Mouse (Mus musculus) stomach, embryonic 16.5 days (tissue): ENCODE measurements around the gene Tdo2. TPM values are rescaled to one million over a fixed set of nuclear protein-coding genes. Genes with fewer than 3 reads are reported as not detected.
A peak's percentile ranks its signal among the peaks of the same experiment; 100 is the strongest.

Experiments
- ATAC-seq: fragments of 200-750 bp; cut with Nextera tagmentation; 2 replicates; pipeline ENCODE4 v1.8.0; 2017; ENCODE audit warnings: moderate number of reproducible peaks, moderate TSS enrichment; ENCODE audit not compliant: insufficient read depth, low FRiP score
- H3K27ac ChIP-seq: fragments of 300-500 bp; sonication (generic); 2 replicates; pipeline ENCODE4 v1.5.1; 2014; ENCODE audit warnings: low read length
- H3K27me3 ChIP-seq: fragments of 300-500 bp; sonication (generic); 2 replicates; pipeline ENCODE4 v1.6.1; 2014; ENCODE audit warnings: low read length, control low read depth, mixed read lengths; ENCODE audit not compliant: control insufficient read depth, insufficient read depth
- H3K36me3 ChIP-seq: fragments of 300-500 bp; sonication (generic); 2 replicates; pipeline ENCODE4 v1.6.1; 2014; ENCODE audit warnings: low read length; ENCODE audit not compliant: control insufficient read depth, insufficient read depth
- H3K4me1 ChIP-seq: fragments of 300-500 bp; sonication (generic); 2 replicates; pipeline ENCODE4 v1.6.1; 2014; ENCODE audit warnings: low read length, control low read depth, mixed read lengths; ENCODE audit not compliant: control insufficient read depth, insufficient read depth
- H3K4me2 ChIP-seq: fragments of 300-500 bp; sonication (generic); 2 replicates; pipeline ENCODE4 v1.6.1; 2014; ENCODE audit warnings: low read depth, low read length, mixed read lengths
- H3K4me3 ChIP-seq: fragments of 300-500 bp; sonication (generic); replicated peaks from 2 replicates; pipeline ENCODE4 v1.5.1; 2014; ENCODE audit warnings: mild to moderate bottlenecking, low read length
- H3K9ac ChIP-seq: fragments of 300-500 bp; sonication (generic); 2 replicates; pipeline ENCODE4 v1.6.1; 2014; ENCODE audit warnings: low read length
- H3K9me3 ChIP-seq: fragments of 300-500 bp; sonication (generic); replicated peaks from 2 replicates; pipeline ENCODE4 v1.6.1; 2016; ENCODE audit warnings: low read length, control low read depth; ENCODE audit not compliant: control insufficient read depth
- WGBS: fragments of 180-500 bp; shearing (Covaris S2); extraction: QIAGEN DNeasy Blood & Tissue Kit; methylation state at CpG from one replicate; pipeline ENCODE4 v1.1.7; 2014; 5-methylcytosine and 5-hydroxymethylcytosine counted together
- polyA plus RNA-seq: library from polyadenylated mRNA; unstranded; fragments of >200 nt; fragmentation: Nextera tagmentation; extraction: Ambion mirVana; gene quantifications from 2 replicates; pipeline ENCODE4 v1.2.1, GENCODE M21; 2015

The Tdo2 gene
- polyA plus RNA-seq, 1 experiment from 2014 or later, result 0.41 TPM

DNA sequence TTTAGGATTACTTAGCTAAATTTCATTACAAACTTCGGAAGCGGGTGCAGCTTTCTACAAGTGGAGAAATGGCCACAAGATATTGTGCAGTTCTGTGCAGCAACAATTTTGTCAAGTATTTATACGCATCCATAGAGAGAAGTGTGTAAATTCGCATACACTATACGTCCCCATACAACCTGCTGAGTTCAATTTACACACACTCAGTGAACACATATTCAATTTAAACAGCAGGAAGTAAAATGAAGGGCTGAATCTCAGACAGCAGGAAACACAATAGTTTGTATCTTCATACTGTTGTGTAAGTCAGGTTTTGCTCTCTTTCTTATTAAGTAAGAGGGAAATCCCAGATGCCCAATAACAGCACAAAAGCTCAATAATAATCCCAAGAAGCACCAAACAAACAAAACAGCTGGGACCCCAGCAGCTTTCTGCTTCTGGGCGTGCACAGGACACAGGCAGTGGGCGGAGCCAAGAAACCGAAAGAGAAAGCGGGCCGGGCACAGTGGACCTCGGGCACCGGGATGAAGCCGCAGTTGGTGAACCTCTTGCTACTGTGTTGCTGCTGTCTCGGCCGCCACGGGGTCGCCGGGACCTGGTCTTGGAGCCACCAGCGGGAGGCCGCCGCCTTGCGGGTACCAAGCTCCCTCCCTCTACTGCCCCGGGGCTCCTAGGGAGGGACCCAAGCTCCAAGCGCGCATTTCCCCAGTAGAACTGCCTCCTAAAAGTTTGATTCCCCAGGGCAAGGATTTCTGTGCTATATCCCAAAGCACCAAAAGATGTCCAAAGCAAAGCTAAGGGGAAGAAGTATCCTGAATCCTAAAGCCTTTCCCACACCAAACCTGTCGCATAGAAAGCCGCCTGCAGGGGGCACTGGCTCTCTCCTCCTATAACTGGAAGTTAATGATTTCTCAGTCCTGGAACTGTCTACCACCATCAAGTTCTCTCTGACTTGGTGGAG lies 43.6 kb downstream of the Tdo2 start, which contains the start of gene Ctso:
Ctso (plus strand) TSS at position 461 of the 961 bp plus-strand sequence.
- 13% methylated on average over 27 of the region's 27 CpGs for WGBS
- ATAC-seq, result peak; percentile 94
- Histone ChIP-seq H3K4me3 (peak within 1 kb of the TSS; percentile 98), H3K36me3 (no peaks in the 10 kb centered on the region), H3K27ac (peak within 1 kb of the TSS; percentile 92), H3K9me3 (no peaks in the 10 kb centered on the region), H3K4me2 (peak within 1 kb of the TSS; percentile 51), H3K9ac (peak within 1 kb of the TSS; percentile 95), H3K4me1 (no peaks in the 10 kb centered on the region), H3K27me3 (no peaks in the 10 kb centered on the region)

DNA sequence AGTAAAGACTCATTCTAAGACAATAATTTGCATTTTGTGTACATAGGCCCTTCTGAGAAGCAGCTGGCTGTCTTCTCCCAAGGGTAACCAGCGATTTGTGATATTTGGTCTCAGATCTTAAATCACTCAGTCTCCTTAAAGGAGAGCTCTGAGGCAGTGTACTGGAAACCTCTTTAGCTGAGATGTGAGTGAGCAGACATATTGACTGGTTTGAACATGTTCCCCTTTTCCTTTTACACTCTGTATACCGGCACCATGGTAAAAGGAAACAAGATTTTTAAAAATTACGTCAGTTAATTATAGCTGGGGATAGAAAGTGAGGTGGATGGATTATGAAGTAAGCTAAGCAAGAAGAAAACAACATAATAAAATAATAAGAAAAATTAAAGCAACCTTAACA lies 44.3 kb downstream of the Tdo2 start:
- no peaks in the 10 kb centered on the region for H3K4me1 ChIP-seq
- H3K36me3 ChIP-seq, result no peaks in the 10 kb centered on the region
- no peak overlapping the region for H3K9ac ChIP-seq
- WGBS, result 72% methylated on average over 3 of the region's 3 CpGs
- H3K4me3 ChIP-seq, result no peak overlapping the region
- no peaks in the 10 kb centered on the region for H3K27me3 ChIP-seq
- no peak overlapping the region for H3K4me2 ChIP-seq
- no peak for ATAC-seq
- no peak overlapping the region for H3K27ac ChIP-seq
- no peaks in the 10 kb centered on the region for H3K9me3 ChIP-seq

DNA sequence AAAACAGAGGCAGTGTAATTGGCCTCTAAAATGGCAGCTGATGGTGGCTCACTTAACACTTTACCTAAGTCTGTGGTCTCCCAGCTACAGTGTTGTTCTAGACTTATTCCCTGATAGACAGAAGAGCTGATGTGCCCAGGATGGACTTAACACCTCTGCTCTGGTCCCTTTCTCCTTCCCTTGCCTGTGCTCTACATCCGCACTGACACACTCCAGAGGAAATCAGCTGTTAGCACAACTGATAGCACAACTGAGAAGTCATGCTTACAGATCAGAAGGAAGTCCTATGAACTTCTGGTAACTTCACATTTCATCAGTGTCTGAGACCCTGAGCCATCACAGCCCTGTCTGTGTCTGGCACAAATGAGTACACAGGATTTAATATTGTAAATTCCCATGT lies 46.9 kb downstream of the Tdo2 start:
- no peaks in the 10 kb centered on the region for H3K36me3 ChIP-seq
- no peak overlapping the region for H3K9ac ChIP-seq
- H3K27me3 ChIP-seq, result no peaks in the 10 kb centered on the region
- 83% methylated on average over 1 of the region's 1 CpGs for WGBS
- no peaks in the 10 kb centered on the region for H3K4me1 ChIP-seq
- no peaks in the 10 kb centered on the region for H3K9me3 ChIP-seq
- no peak for ATAC-seq
- no peak overlapping the region for H3K27ac ChIP-seq
- no peak overlapping the region for H3K4me3 ChIP-seq
- H3K4me2 ChIP-seq, result no peak overlapping the region

DNA sequence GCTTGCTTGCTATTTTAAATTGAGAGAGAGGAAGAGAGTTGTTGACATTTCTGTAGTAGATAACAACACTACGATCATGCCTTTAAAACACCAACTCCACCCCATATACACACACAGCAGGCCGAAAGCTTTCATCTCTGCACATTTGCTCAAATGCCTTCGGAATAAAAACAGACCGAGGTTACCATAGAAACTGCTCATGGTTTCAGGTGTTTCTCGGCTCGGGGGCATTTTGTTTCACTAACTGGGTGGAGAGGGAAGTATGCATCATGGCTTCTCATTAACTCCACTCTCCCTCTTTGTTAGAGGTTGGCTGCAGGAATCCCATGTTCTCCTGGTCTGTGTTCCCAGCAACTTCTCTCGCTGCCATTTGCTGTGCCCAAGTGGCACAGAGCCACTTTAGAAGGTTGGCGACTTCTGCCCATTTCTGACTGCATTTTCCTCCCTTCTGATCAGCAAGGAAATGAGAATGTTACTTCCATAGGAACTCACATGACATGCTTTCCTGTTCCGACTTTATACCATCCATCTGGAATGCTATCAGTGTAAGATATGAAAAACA lies 49.2 kb downstream of the Tdo2 start:
- no peak overlapping the region for H3K27ac ChIP-seq
- no peak overlapping the region for H3K4me3 ChIP-seq
- no peaks in the 10 kb centered on the region; the same call in 1 of the 2 replicates for H3K4me1 ChIP-seq
- H3K9me3 ChIP-seq, result no peaks in the 10 kb centered on the region
- WGBS, result 44% methylated on average over 9 of the region's 9 CpGs
- no peaks in the 10 kb centered on the region for H3K27me3 ChIP-seq
- H3K4me2 ChIP-seq, result no peak overlapping the region
- ATAC-seq, result no peak; the same call in 1 of the 2 replicates
- no peaks in the 10 kb centered on the region for H3K36me3 ChIP-seq
- no peak overlapping the region for H3K9ac ChIP-seq

DNA sequence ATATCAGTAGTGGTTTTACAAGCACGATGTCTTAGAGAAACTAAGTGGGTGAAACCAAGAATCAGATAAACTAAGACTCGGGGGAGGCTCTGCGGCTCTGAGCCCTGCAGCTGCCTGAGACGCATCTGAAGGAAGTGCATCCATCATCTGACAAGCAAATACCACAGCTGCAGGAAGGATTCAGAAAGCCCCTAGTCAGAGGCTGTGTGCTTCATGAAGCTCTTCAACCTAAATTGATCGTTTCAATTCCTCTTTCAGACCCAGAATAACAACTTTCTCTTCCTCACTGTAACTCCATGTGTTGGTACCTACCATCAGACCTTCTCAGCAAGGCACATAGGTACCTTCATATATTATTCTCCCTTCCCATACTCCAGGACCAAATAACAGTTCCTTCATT lies 50.1 kb downstream of the Tdo2 start:
- Histone ChIP-seq H3K9me3 (no peaks in the 10 kb centered on the region), H3K4me1 (no peaks in the 10 kb centered on the region; the same call in 1 of the 2 replicates), H3K4me3 (no peak overlapping the region), H3K27me3 (no peaks in the 10 kb centered on the region), H3K4me2 (no peak overlapping the region), H3K27ac (no peak overlapping the region), H3K36me3 (no peaks in the 10 kb centered on the region), H3K9ac (no peak overlapping the region)
- no peak for ATAC-seq
- 9% methylated on average over 5 of the region's 5 CpGs for WGBS

DNA sequence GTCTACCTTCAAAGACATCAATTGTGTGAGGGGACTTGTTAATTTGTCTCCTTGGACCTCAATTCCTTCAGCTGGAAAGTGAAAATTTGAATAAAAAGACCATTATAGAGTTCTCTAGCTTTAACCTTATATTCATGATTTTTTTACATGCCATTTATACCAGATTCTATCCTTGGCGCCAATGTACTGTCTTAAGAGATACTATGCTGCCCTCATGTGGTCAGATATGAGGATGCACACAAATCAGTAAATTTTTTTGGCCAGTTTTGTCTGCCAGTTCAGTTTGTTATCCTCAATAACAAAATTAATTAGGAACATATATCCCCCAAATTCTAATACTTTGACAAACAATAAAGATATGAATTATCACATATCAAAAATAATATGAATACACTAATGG lies 51.1 kb downstream of the Tdo2 start:
- 5% methylated on average over 1 of the region's 1 CpGs for WGBS
- no peaks in the 10 kb centered on the region for H3K36me3 ChIP-seq
- no peak overlapping the region for H3K4me3 ChIP-seq
- H3K4me1 ChIP-seq, result no peaks in the 10 kb centered on the region; the same call in 1 of the 2 replicates
- no peak for ATAC-seq
- no peaks in the 10 kb centered on the region for H3K9me3 ChIP-seq
- H3K9ac ChIP-seq, result no peak overlapping the region
- no peak overlapping the region for H3K4me2 ChIP-seq
- no peak overlapping the region for H3K27ac ChIP-seq
- H3K27me3 ChIP-seq, result no peaks in the 10 kb centered on the region

DNA sequence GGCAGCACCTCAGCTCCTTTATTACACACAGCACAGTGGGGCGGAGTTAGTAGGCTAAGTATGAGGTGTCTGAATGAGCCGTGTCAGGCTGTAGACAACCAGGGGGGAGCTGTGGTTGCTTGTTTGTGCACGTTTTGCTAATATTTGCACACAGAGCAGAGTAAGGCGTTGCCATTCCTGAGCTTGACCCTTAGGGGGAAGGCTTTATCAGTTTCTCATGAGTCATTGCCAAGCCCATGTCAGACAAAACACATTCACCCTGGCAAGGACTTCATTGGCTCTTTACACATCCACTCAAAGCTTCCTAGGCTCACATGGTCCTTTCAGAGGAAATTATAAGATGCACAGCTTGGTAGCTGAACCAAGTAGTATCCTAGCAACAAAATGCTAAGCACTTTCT lies 53.1 kb downstream of the Tdo2 start:
- no peak overlapping the region for H3K9ac ChIP-seq
- peak; percentile 98 for ATAC-seq
- H3K4me3 ChIP-seq, result no peak overlapping the region
- no peaks in the 10 kb centered on the region for H3K36me3 ChIP-seq
- no peak overlapping the region for H3K4me2 ChIP-seq
- no peaks in the 10 kb centered on the region for H3K9me3 ChIP-seq
- 47% methylated on average over 4 of the region's 4 CpGs for WGBS
- H3K4me1 ChIP-seq, result no peaks in the 10 kb centered on the region; the same call in 1 of the 2 replicates
- no peaks in the 10 kb centered on the region for H3K27me3 ChIP-seq
- H3K27ac ChIP-seq, result peak overlapping the region; percentile 62; the same call in 1 of the 2 replicates

DNA sequence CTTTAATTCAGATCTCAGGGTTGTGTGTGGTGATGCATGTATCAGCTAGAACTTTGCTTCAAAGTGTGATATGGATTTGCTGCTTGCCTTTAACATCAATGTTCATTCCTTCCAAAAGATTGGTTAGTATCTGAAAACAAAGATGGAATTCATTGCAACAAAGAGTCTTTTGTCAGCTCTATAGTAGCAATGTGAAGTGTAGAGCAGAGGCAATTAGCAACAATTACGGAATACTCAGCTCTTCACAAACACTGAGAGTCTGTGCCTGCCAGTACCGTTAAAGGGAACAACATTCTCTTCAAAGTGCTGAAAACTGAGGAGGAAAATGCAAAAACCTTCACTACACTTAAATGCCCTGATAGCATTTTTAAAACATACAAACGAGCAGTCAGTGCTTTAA lies 56.3 kb downstream of the Tdo2 start:
- WGBS, result 65% methylated on average over 3 of the region's 3 CpGs
- H3K27ac ChIP-seq, result no peak overlapping the region
- no peak overlapping the region for H3K4me3 ChIP-seq
- ATAC-seq, result no peak
- no peaks in the 10 kb centered on the region for H3K9me3 ChIP-seq
- no peaks in the 10 kb centered on the region for H3K27me3 ChIP-seq
- no peaks in the 10 kb centered on the region; the same call in 1 of the 2 replicates for H3K4me1 ChIP-seq
- no peak overlapping the region for H3K9ac ChIP-seq
- no peak overlapping the region for H3K4me2 ChIP-seq
- no peaks in the 10 kb centered on the region for H3K36me3 ChIP-seq

DNA sequence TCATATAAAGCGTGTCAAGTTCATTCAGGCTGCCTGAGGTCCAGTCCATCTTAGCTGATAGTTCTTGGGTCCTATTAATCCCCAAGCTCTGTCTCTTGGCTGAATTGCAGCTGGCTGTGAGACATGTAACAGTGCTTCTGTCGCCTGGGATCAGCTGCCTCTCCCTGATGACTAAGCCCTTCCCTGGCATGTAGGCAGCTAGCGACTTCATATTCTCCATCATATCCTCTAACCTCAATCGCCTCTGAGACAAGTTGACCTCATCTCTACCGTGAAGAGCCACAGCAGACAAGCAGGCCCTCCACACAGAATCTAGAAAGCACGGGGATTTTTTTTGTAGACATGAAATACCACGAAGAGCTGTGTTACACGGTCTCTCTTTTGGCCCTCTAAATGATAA lies 57.8 kb downstream of the Tdo2 start:
- H3K27ac ChIP-seq, result no peak overlapping the region
- H3K9ac ChIP-seq, result no peak overlapping the region
- ATAC-seq, result no peak
- no peak overlapping the region for H3K4me2 ChIP-seq
- 79% methylated on average over 8 of the region's 8 CpGs for WGBS
- H3K4me3 ChIP-seq, result no peak overlapping the region
- no peaks in the 10 kb centered on the region for H3K9me3 ChIP-seq
- H3K4me1 ChIP-seq, result no peaks in the 10 kb centered on the region
- H3K36me3 ChIP-seq, result no peaks in the 10 kb centered on the region
- no peaks in the 10 kb centered on the region for H3K27me3 ChIP-seq
